Mouse (Mus musculus): Measurements from ENCODE around the gene Slc25a29.
A peak's percentile ranks its signal among the peaks of the same experiment; 100 is the strongest.

DNA sequence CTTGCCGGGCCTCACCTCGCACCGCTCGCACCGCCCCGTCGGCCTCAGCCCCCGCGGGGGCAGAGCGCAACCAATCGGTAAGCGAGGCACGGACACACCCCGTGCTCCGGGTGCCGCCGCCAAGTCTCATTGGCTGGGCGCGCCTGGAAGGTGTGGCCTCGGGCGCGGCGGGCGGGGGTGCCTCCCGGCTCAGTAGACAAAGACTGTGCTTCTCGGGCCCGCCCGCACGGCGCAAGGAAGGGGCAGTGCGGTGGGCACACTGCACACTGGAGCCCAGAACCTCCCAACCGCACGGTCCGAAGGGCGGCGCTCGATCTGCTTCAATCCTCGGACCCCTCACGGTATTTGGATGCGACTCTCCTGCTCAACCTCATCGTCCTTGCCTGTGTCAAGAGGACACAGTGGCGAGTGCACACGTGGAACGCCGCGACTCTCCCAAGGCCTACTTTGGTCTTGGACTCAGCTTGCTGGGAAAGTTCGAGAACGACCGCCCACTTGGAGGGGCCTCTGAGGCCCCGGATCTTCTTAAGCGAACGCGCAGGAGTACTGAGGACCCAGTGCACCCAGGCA is at the start of gene Slc25a29, which contains the start of gene Slc25a47:
- TF ChIP-seq POLR2A (IDR thresholded peaks at IDR 0.05; ENCODE audit: low read depth, low read length) (peak; percentile 91), CTCF (IDR thresholded peaks at IDR 0.05; ENCODE audit: borderline replicate concordance, insufficient read depth, low read length) (no peak)

Measured in embryonic fibroblast, embryonic 13.5 days (primary cell).